Mouse (Mus musculus): Measurements from ENCODE around the gene Enpp4. TPM values are rescaled to one million over a fixed set of nuclear protein-coding genes. Genes with fewer than 3 reads are reported as not detected.

The Enpp4 gene
- polyA plus RNA-seq, 1 experiment from 2014 or later: 3.4 TPM

- no peak overlapping the region for H3K4me3 ChIP-seq (ENCODE audit: low read depth, low read length)
- DNase-seq (ENCODE audit: low spot score): no peak
- no peaks in the 10 kb centered on the region for H3K27me3 ChIP-seq (ENCODE audit: control insufficient read depth, insufficient read depth, low read length)
- H3K36me3 ChIP-seq (ENCODE audit: control insufficient read depth, insufficient read depth, low read length): no peaks in the 10 kb centered on the region
- H3K27ac ChIP-seq (ENCODE audit: low read depth, low read length): no peak overlapping the region
- WGBS: 81% methylated on average over 1 of the region's 1 CpGs
- no peak for ATAC-seq (ENCODE audit: low FRiP score)
- no peaks in the 10 kb centered on the region for H3K4me1 ChIP-seq (replicated peaks; ENCODE audit: control insufficient read depth, insufficient read depth, low read length)
- no peaks in the 10 kb centered on the region; the same call in 1 of the 2 replicates for H3K9me3 ChIP-seq (ENCODE audit: control insufficient read depth, low read length)
- no peak overlapping the region for H3K9ac ChIP-seq (ENCODE audit: low read depth, low read length)
- H3K4me2 ChIP-seq (replicated peaks; ENCODE audit: low read depth, low read length): no peak overlapping the region
These were observed 48.5 kb downstream of the Enpp4 start for GRCm38 (mm10) chr17:44057123-44057522.

GRCm38 (mm10) chr17:44053427-44053826 lies 52.2 kb downstream of the Enpp4 start:
- Histone ChIP-seq H3K4me1 (replicated peaks; ENCODE audit: control insufficient read depth, insufficient read depth, low read length) (no peaks in the 10 kb centered on the region), H3K27ac (ENCODE audit: low read depth, low read length) (no peak overlapping the region), H3K9me3 (ENCODE audit: control insufficient read depth, low read length) (no peaks in the 10 kb centered on the region), H3K4me3 (ENCODE audit: low read depth, low read length) (no peak overlapping the region), H3K36me3 (ENCODE audit: control insufficient read depth, insufficient read depth, low read length) (no peaks in the 10 kb centered on the region), H3K4me2 (replicated peaks; ENCODE audit: low read depth, low read length) (no peak overlapping the region), H3K9ac (ENCODE audit: low read depth, low read length) (no peak overlapping the region), H3K27me3 (ENCODE audit: control insufficient read depth, insufficient read depth, low read length) (no peaks in the 10 kb centered on the region)
- ATAC-seq (ENCODE audit: low FRiP score) (no peak), DNase-seq (ENCODE audit: low spot score) (no peak)
- 75% methylated on average over 4 of the region's 4 CpGs for WGBS

Other genes starting within 250 kb of the Enpp4 start
- gene Enpp5, start 27.0 kb downstream of the Enpp4 start, polyA plus RNA-seq (2014; fragmentation: Nextera tagmentation; extraction: Ambion mirVana): 14.8 and 16.6 TPM in 2 replicates
- gene Clic5, start 82.8 kb upstream of the Enpp4 start, polyA plus RNA-seq (2014; fragmentation: Nextera tagmentation; extraction: Ambion mirVana): 0.15 and 0.26 TPM in 2 replicates

Data from hindbrain, embryonic 11.5 days (tissue).